Mouse (Mus musculus): ENCODE measurements around the gene Gm17455. TPM values are rescaled to one million over a fixed set of nuclear protein-coding genes. Genes with fewer than 3 reads are reported as not detected.

Gm17455 gene
- polyA plus RNA-seq, 1 experiment from 2014 or later = not detected

- no peak for ATAC-seq (ENCODE audit: low read depth)
- no peaks in the 10 kb centered on the region for H3K4me1 ChIP-seq (replicated peaks)
- no peak for DNase-seq
- no peak overlapping the region for H3K4me2 ChIP-seq
- no peak overlapping the region for H3K9ac ChIP-seq
- H3K27me3 ChIP-seq = no peaks in the 10 kb centered on the region
- no peak overlapping the region for H3K4me3 ChIP-seq (replicated peaks)
- H3K9me3 ChIP-seq (replicated peaks) = no peaks in the 10 kb centered on the region
- no peaks in the 10 kb centered on the region for H3K36me3 ChIP-seq
- 48% methylated on average over 5 of the region's 5 CpGs for WGBS (ENCODE audit: insufficient replicate concordance)
- H3K27ac ChIP-seq = no peak overlapping the region
These were observed 3.9 kb upstream of the Gm17455 start for GRCm38 (mm10) chr10:60395605-60396004.

- ATAC-seq (ENCODE audit: low read depth) (no peak), DNase-seq (no peak)
- 71% methylated on average over 10 of the region's 10 CpGs for WGBS (ENCODE audit: insufficient replicate concordance)
- Histone ChIP-seq H3K4me1 (replicated peaks) (no peaks in the 10 kb centered on the region), H3K27ac (no peak overlapping the region), H3K4me2 (no peak overlapping the region), H3K27me3 (no peaks in the 10 kb centered on the region), H3K9ac (no peak overlapping the region), H3K36me3 (no peaks in the 10 kb centered on the region), H3K9me3 (replicated peaks) (no peaks in the 10 kb centered on the region), H3K4me3 (replicated peaks) (no peak overlapping the region)
These were observed 1.3 kb upstream of the Gm17455 start for GRCm38 (mm10) chr10:60398051-60398814.

- DNase-seq = no peak
- Histone ChIP-seq H3K4me1 (replicated peaks) (no peaks in the 10 kb centered on the region), H3K9me3 (replicated peaks) (no peaks in the 10 kb centered on the region), H3K27ac (no peak overlapping the region), H3K9ac (no peak overlapping the region), H3K4me2 (no peak overlapping the region), H3K4me3 (replicated peaks) (no peak overlapping the region), H3K27me3 (no peaks in the 10 kb centered on the region), H3K36me3 (no peaks in the 10 kb centered on the region)
- no peak for ATAC-seq (ENCODE audit: low read depth)
- 64% methylated on average over 11 of the region's 11 CpGs for WGBS (ENCODE audit: insufficient replicate concordance)
These were observed 1.2 kb downstream of the Gm17455 start for GRCm38 (mm10) chr10:60400507-60401295.

- Histone ChIP-seq H3K9me3 (replicated peaks) (no peaks in the 10 kb centered on the region), H3K4me3 (replicated peaks) (no peak overlapping the region), H3K9ac (no peak overlapping the region), H3K4me1 (replicated peaks) (no peaks in the 10 kb centered on the region), H3K27ac (no peak overlapping the region), H3K36me3 (no peaks in the 10 kb centered on the region), H3K27me3 (0 out of 2 replicates have a peak, but pooled peaks cover 5% of the 10 kb centered on the region), H3K4me2 (no peak overlapping the region)
- no peak for DNase-seq
- 33% methylated on average over 6 of the region's 7 CpGs for WGBS (ENCODE audit: insufficient replicate concordance)
- ATAC-seq (ENCODE audit: low read depth) = no peak
These were observed 6.1 kb downstream of the Gm17455 start for GRCm38 (mm10) chr10:60405460-60406177.

GRCm38 (mm10) chr10:60407831-60408230 lies 8.3 kb downstream of the Gm17455 start:
- ATAC-seq (ENCODE audit: low read depth) = no peak
- H3K9me3 ChIP-seq (replicated peaks) = no peaks in the 10 kb centered on the region
- no peak overlapping the region for H3K4me3 ChIP-seq (replicated peaks)
- no peak overlapping the region for H3K9ac ChIP-seq
- H3K4me1 ChIP-seq (replicated peaks) = no peaks in the 10 kb centered on the region
- peak; percentile 37 for DNase-seq
- WGBS (ENCODE audit: insufficient replicate concordance) = 3% methylated on average over 5 of the region's 5 CpGs
- no peaks in the 10 kb centered on the region for H3K36me3 ChIP-seq
- H3K4me2 ChIP-seq = no peak overlapping the region
- H3K27me3 ChIP-seq = 0 out of 2 replicates have a peak, but pooled peaks cover 5% of the 10 kb centered on the region
- no peak overlapping the region for H3K27ac ChIP-seq

GRCm38 (mm10) chr10:60411794-60412193 lies 12.3 kb downstream of the Gm17455 start:
- H3K36me3 ChIP-seq = no peaks in the 10 kb centered on the region
- ATAC-seq (ENCODE audit: low read depth) (no peak), DNase-seq (no peak)
- WGBS (ENCODE audit: insufficient replicate concordance) = 28% methylated on average over 5 of the region's 5 CpGs
- no peak overlapping the region for H3K9ac ChIP-seq
- no peak overlapping the region for H3K4me2 ChIP-seq
- no peak overlapping the region for H3K27ac ChIP-seq
- no peaks in the 10 kb centered on the region for H3K9me3 ChIP-seq (replicated peaks)
- no peak overlapping the region for H3K4me3 ChIP-seq (replicated peaks)
- H3K4me1 ChIP-seq (replicated peaks) = no peaks in the 10 kb centered on the region
- H3K27me3 ChIP-seq = 0 out of 2 replicates have a peak, but pooled peaks cover 5% of the 10 kb centered on the region

GRCm38 (mm10) chr10:60413756-60414155 lies 14.2 kb downstream of the Gm17455 start:
- ATAC-seq (ENCODE audit: low read depth) = no peak
- DNase-seq = no peak
- Histone ChIP-seq H3K4me3 (replicated peaks) (no peak overlapping the region), H3K36me3 (no peaks in the 10 kb centered on the region), H3K27me3 (0 out of 2 replicates have a peak, but pooled peaks cover 5% of the 10 kb centered on the region), H3K9me3 (replicated peaks) (no peaks in the 10 kb centered on the region), H3K27ac (no peak overlapping the region), H3K4me2 (no peak overlapping the region), H3K9ac (no peak overlapping the region), H3K4me1 (replicated peaks) (no peaks in the 10 kb centered on the region)
- WGBS (ENCODE audit: insufficient replicate concordance) = 46% methylated on average over 2 of the region's 2 CpGs

- Histone ChIP-seq H3K27me3 (no peaks in the 10 kb centered on the region), H3K36me3 (no peaks in the 10 kb centered on the region), H3K9ac (no peak overlapping the region), H3K4me2 (no peak overlapping the region), H3K9me3 (replicated peaks) (no peaks in the 10 kb centered on the region), H3K4me1 (replicated peaks) (no peaks in the 10 kb centered on the region), H3K4me3 (replicated peaks) (no peak overlapping the region), H3K27ac (no peak overlapping the region)
- ATAC-seq (ENCODE audit: low read depth) (no peak), DNase-seq (no peak)
- 60% methylated on average over 2 of the region's 2 CpGs for WGBS (ENCODE audit: insufficient replicate concordance)
These were observed 17.5 kb downstream of the Gm17455 start for GRCm38 (mm10) chr10:60417041-60417440.

GRCm38 (mm10) chr10:60418137-60418536 lies 18.6 kb downstream of the Gm17455 start:
- no peaks in the 10 kb centered on the region for H3K27me3 ChIP-seq
- WGBS (ENCODE audit: insufficient replicate concordance) = 17% methylated on average over 3 of the region's 3 CpGs
- ATAC-seq (ENCODE audit: low read depth) = no peak

GRCm38 (mm10) chr10:60419624-60420023 lies 20.1 kb downstream of the Gm17455 start:
- no peak for DNase-seq
- Histone ChIP-seq H3K4me1 (replicated peaks) (no peaks in the 10 kb centered on the region), H3K36me3 (no peaks in the 10 kb centered on the region), H3K27ac (no peak overlapping the region), H3K4me3 (replicated peaks) (no peak overlapping the region), H3K9ac (no peak overlapping the region), H3K27me3 (no peaks in the 10 kb centered on the region), H3K4me2 (no peak overlapping the region), H3K9me3 (replicated peaks) (no peaks in the 10 kb centered on the region)
- no peak for ATAC-seq (ENCODE audit: low read depth)
- 20% methylated on average over 4 of the region's 4 CpGs for WGBS (ENCODE audit: insufficient replicate concordance)

More at GRCm38 (mm10) chr10:60418137-60418536, 18.6 kb downstream of the Gm17455 start:
- DNase-seq = peak; percentile 23
- Histone ChIP-seq H3K36me3 (no peaks in the 10 kb centered on the region), H3K4me2 (no peak overlapping the region), H3K4me3 (replicated peaks) (no peak overlapping the region), H3K27ac (no peak overlapping the region), H3K4me1 (replicated peaks) (no peaks in the 10 kb centered on the region), H3K9me3 (replicated peaks) (no peaks in the 10 kb centered on the region), H3K9ac (no peak overlapping the region)

- H3K27ac ChIP-seq = no peak overlapping the region
- no peak overlapping the region for H3K9ac ChIP-seq
- no peaks in the 10 kb centered on the region for H3K9me3 ChIP-seq (replicated peaks)
- no peaks in the 10 kb centered on the region for H3K27me3 ChIP-seq
- H3K36me3 ChIP-seq = no peaks in the 10 kb centered on the region
- H3K4me1 ChIP-seq (replicated peaks) = no peaks in the 10 kb centered on the region
- 54% methylated on average over 7 of the region's 7 CpGs for whole genome bisulfite sequencing (ENCODE audit: insufficient replicate concordance)
- no peak for ATAC-seq (ENCODE audit: low read depth)
- no peak for DNase-seq
- H3K4me2 ChIP-seq = no peak overlapping the region
- H3K4me3 ChIP-seq (replicated peaks) = no peak overlapping the region
These were observed 23.2 kb downstream of the Gm17455 start for GRCm38 (mm10) chr10:60422756-60423155.

All from liver, embryonic 13.5 days (tissue).